8 mouse cellular contexts compared by ENCODE assay signal in genomic region chr2:25426721-25427191, GRCm38 (mm10). TPM values are rescaled to one million over a fixed set of nuclear protein-coding genes. Genes with fewer than 3 reads are reported as not detected.
A peak's percentile ranks its signal among the peaks of the same experiment; 100 is the strongest.
DNase-seq lines count a peak whose midpoint lies in the region; ATAC-seq and TF ChIP-seq lines count a peak whose summit lies in the region.

No protein-coding gene starts in this region.

- H3K36me3 ChIP-seq in midbrain, embryonic 11.5 days (ENCODE audit: control insufficient read depth, insufficient read depth, low read length) = no peaks in the 10 kb centered on the region
- H3K36me3 ChIP-seq in midbrain, embryonic 16.5 days (ENCODE audit: control insufficient read depth, insufficient read depth, low read length) = no peaks in the 10 kb centered on the region
- H3K36me3 ChIP-seq in thymus, adult 2 months (ENCODE audit: control insufficient read depth, insufficient read depth, low read length) = no peaks in the 10 kb centered on the region

- peak; percentile 98 for DNase-seq in midbrain, embryonic 11.5 days (ENCODE audit: low spot score, missing footprints)
- peak; percentile 89 for DNase-seq in ZHBTc4 (ENCODE audit: low read depth, low spot score)
- peak; percentile 88 for DNase-seq in embryo, embryonic 10 days (ENCODE audit: low spot score)
- DNase-seq in heart, postnatal 10 days = peak; percentile 70 to 81
- DNase-seq in left cerebral cortex, postnatal 25 days (ENCODE audit: low spot score in 2 of 2) = peak; percentile 62 to 74
- peak; percentile 82 to 84 for DNase-seq in natural killer cell, adult 2 months (ENCODE audit: low spot score in 2 of 2)
- peak; percentile 60 for DNase-seq in thymus, adult 2 months

- 41% methylated on average over 5 of the region's 5 CpGs for WGBS in midbrain, embryonic 11.5 days
- 29% methylated on average over 5 of the region's 5 CpGs for WGBS in midbrain, embryonic 16.5 days
- WGBS in thymus, adult 2 months = 4% methylated on average over 5 of the region's 5 CpGs

- 0 out of 2 replicates have a peak, but pooled peaks have one; percentile 12 for ATAC-seq in midbrain, embryonic 11.5 days (ENCODE audit: low FRiP score)
- ATAC-seq in midbrain, embryonic 16.5 days = no peak

- no peak for TF ChIP-seq POLR2A in thymus, adult 2 months (IDR thresholded peaks at IDR 0.05; ENCODE audit: control insufficient read depth, extremely low read depth, insufficient read depth, low read length, poor library complexity)

- peak; percentile 61; the same call in 1 of the 2 replicates for TF ChIP-seq CTCF in thymus, adult 2 months (IDR thresholded peaks at IDR 0.05; ENCODE audit: borderline replicate concordance, control insufficient read depth, extremely low read depth, insufficient read depth, low read length, poor library complexity)

- peaks cover 13% of the 10 kb centered on the region for H3K27me3 ChIP-seq in midbrain, embryonic 11.5 days (ENCODE audit: control insufficient read depth, insufficient read depth, low read length)
- H3K27me3 ChIP-seq in midbrain, embryonic 16.5 days (ENCODE audit: control insufficient read depth, insufficient read depth, low read depth, low read length) = peaks cover 5% of the 10 kb centered on the region; the same call in 1 of the 2 replicates
- H3K27me3 ChIP-seq in thymus, adult 2 months (ENCODE audit: control insufficient read depth, insufficient read depth, low read length) = no peaks in the 10 kb centered on the region

- intact Hi-C loops in heart, postnatal 10 days (cut with DNase I) = loop anchor here (2.0 to 10.0 kb wide), 3 partner anchors 50 to 128 kb away; partner anchors contain the start of gene Edf1
- intact Hi-C loops in left cerebral cortex, postnatal 25 days (cut with DNase I) = loop anchor here (10.0 kb wide), 1 partner anchor 58 kb away; no protein-coding TSS in a partner anchor

- no peak overlapping the region for H3K4me2 ChIP-seq in midbrain, embryonic 11.5 days
- H3K4me2 ChIP-seq in midbrain, embryonic 16.5 days (ENCODE audit: low read length) = no peak overlapping the region

- no peaks in the 10 kb centered on the region for H3K9me3 ChIP-seq in midbrain, embryonic 11.5 days (ENCODE audit: control insufficient read depth, low read length)
- H3K9me3 ChIP-seq in midbrain, embryonic 16.5 days (replicated peaks; ENCODE audit: control insufficient read depth, low read length, poor library complexity, severe bottlenecking) = no peaks in the 10 kb centered on the region

- H3K4me3 ChIP-seq in midbrain, embryonic 11.5 days (ENCODE audit: low read depth, low read length) = no peak overlapping the region
- H3K4me3 ChIP-seq in midbrain, embryonic 16.5 days (ENCODE audit: low read depth, low read length) = no peak overlapping the region
- no peak overlapping the region for H3K4me3 ChIP-seq in thymus, adult 2 months (ENCODE audit: control insufficient read depth, insufficient read depth, low read length)

- H3K9ac ChIP-seq in midbrain, embryonic 11.5 days (ENCODE audit: low read length) = no peak overlapping the region
- no peak overlapping the region for H3K9ac ChIP-seq in midbrain, embryonic 16.5 days (ENCODE audit: low read depth, low read length)

- peaks cover 9% of the 10 kb centered on the region for H3K4me1 ChIP-seq in midbrain, embryonic 11.5 days (ENCODE audit: control insufficient read depth, insufficient read depth, low read length)
- H3K4me1 ChIP-seq in midbrain, embryonic 16.5 days (ENCODE audit: control insufficient read depth, insufficient read depth, low read length) = peaks cover 22% of the 10 kb centered on the region
- H3K4me1 ChIP-seq in thymus, adult 2 months (replicated peaks; ENCODE audit: control insufficient read depth, insufficient read depth, low read length) = peaks cover 39% of the 10 kb centered on the region

- H3K27ac ChIP-seq in midbrain, embryonic 11.5 days (ENCODE audit: low read depth, low read length) = no peak overlapping the region
- H3K27ac ChIP-seq in midbrain, embryonic 16.5 days (ENCODE audit: low read length) = no peak overlapping the region
- H3K27ac ChIP-seq in thymus, adult 2 months (ENCODE audit: control insufficient read depth, insufficient read depth, low read length) = no peak overlapping the region

RNA-seq across cellular contexts. Expression of gene Abca2, which starts 1.7 kb away (rescaled TPM):
- polyA plus RNA-seq in midbrain, embryonic 11.5 days (2014; fragmentation: Nextera tagmentation; extraction: Ambion mirVana) = 5.2 and 5.4 TPM in 2 replicates
- polyA plus RNA-seq in midbrain, embryonic 16.5 days (2015; fragmentation: Nextera tagmentation; extraction: Ambion mirVana) = 17.3 and 18.3 TPM in 2 replicates
- total RNA-seq in heart, postnatal 10 days (2021) = 10 to 100 TPM; 21.2 to 21.9 TPM
- 100 to 1,000 TPM; 154 to 165 TPM for total RNA-seq in left cerebral cortex, postnatal 25 days (2021)
- 86.6 and 100 TPM in 2 replicates for polyA plus RNA-seq in thymus, adult 2 months (2012; rRNA removed)

RNA-seq across cellular contexts. Expression of gene Fut7, which starts 3.7 kb away (rescaled TPM):
- not detected in 2 replicates for polyA plus RNA-seq in midbrain, embryonic 11.5 days (2014; fragmentation: Nextera tagmentation; extraction: Ambion mirVana)
- 0.09 and 0.80 TPM in 2 replicates for polyA plus RNA-seq in midbrain, embryonic 16.5 days (2015; fragmentation: Nextera tagmentation; extraction: Ambion mirVana)
- total RNA-seq in heart, postnatal 10 days (2021) = under 1 TPM in 1 of 2 experiments, not detected in 1; 0.12 TPM
- under 1 TPM; 0.32 to 0.37 TPM for total RNA-seq in left cerebral cortex, postnatal 25 days (2021)
- polyA plus RNA-seq in thymus, adult 2 months (2012; rRNA removed) = 1.9 and 2.0 TPM in 2 replicates

RNA-seq across cellular contexts. Expression of gene Npdc1, which starts 27.6 kb away (rescaled TPM):
- polyA plus RNA-seq in midbrain, embryonic 11.5 days (2014; fragmentation: Nextera tagmentation; extraction: Ambion mirVana) = 101 and 106 TPM in 2 replicates
- 481 and 529 TPM in 2 replicates for polyA plus RNA-seq in midbrain, embryonic 16.5 days (2015; fragmentation: Nextera tagmentation; extraction: Ambion mirVana)
- total RNA-seq in heart, postnatal 10 days (2021) = 10 to 100 TPM; 37.9 to 39.7 TPM
- total RNA-seq in left cerebral cortex, postnatal 25 days (2021) = 100 to 1,000 TPM; 331 to 339 TPM
- 28.4 and 30.8 TPM in 2 replicates for polyA plus RNA-seq in thymus, adult 2 months (2012; rRNA removed)

RNA-seq across cellular contexts. Expression of gene Clic3, which starts 29.9 kb away (rescaled TPM):
- 0.18 and 0.25 TPM in 2 replicates for polyA plus RNA-seq in midbrain, embryonic 11.5 days (2014; fragmentation: Nextera tagmentation; extraction: Ambion mirVana)
- polyA plus RNA-seq in midbrain, embryonic 16.5 days (2015; fragmentation: Nextera tagmentation; extraction: Ambion mirVana) = 2.8 and 3.4 TPM in 2 replicates
- total RNA-seq in heart, postnatal 10 days (2021) = 1 to 10 TPM; 3.3 to 3.7 TPM
- total RNA-seq in left cerebral cortex, postnatal 25 days (2021) = under 1 TPM in 1 of 2 experiments, not detected in 1; 0.69 TPM
- 11.6 and 17.3 TPM in 2 replicates for polyA plus RNA-seq in thymus, adult 2 months (2012; rRNA removed)

RNA-seq across cellular contexts. Expression of gene Entpd2, which starts 31.1 kb away (rescaled TPM):
- 0.12 and 0.23 TPM in 2 replicates for polyA plus RNA-seq in midbrain, embryonic 11.5 days (2014; fragmentation: Nextera tagmentation; extraction: Ambion mirVana)
- 3.7 and 9.0 TPM in 2 replicates for polyA plus RNA-seq in midbrain, embryonic 16.5 days (2015; fragmentation: Nextera tagmentation; extraction: Ambion mirVana)
- 10 to 100 TPM; 14.9 to 17.2 TPM for total RNA-seq in heart, postnatal 10 days (2021)
- total RNA-seq in left cerebral cortex, postnatal 25 days (2021) = 10 to 100 TPM; 11.7 to 13.2 TPM
- 11.7 and 14.0 TPM in 2 replicates for polyA plus RNA-seq in thymus, adult 2 months (2012; rRNA removed)
